Mouse (Mus musculus) lung, embryonic 15.5 days (tissue): Measurements from ENCODE around the gene Mapk1ip1. TPM values are rescaled to one million over a fixed set of nuclear protein-coding genes. Genes with fewer than 3 reads are reported as not detected.
A peak's percentile ranks its signal among the peaks of the same experiment; 100 is the strongest.

Experiments
- ATAC-seq: fragments of 200-750 bp; cut with Nextera tagmentation; 2 replicates; pipeline ENCODE4 v1.8.0; 2017; ENCODE audit warnings: moderate number of reproducible peaks, borderline replicate concordance; ENCODE audit not compliant: low FRiP score, low TSS enrichment; ENCODE audit errors: extremely low read depth
- H3K27ac ChIP-seq: fragments of 300-500 bp; sonication (generic); 2 replicates; pipeline ENCODE4 v1.5.1; 2015; ENCODE audit warnings: moderate library complexity, mild to moderate bottlenecking, inconsistent platforms
- H3K27me3 ChIP-seq: fragments of 300-500 bp; sonication (generic); 2 replicates; pipeline ENCODE4 v1.6.1; 2015; ENCODE audit warnings: inconsistent platforms
- H3K36me3 ChIP-seq: fragments of 300-500 bp; sonication (generic); 2 replicates; pipeline ENCODE4 v1.6.1; 2015; ENCODE audit warnings: inconsistent platforms
- H3K4me1 ChIP-seq: fragments of 300-500 bp; sonication (generic); 2 replicates; pipeline ENCODE4 v1.6.1; 2015; ENCODE audit warnings: inconsistent platforms
- H3K4me2 ChIP-seq: fragments of 300-500 bp; sonication (generic); 2 replicates; pipeline ENCODE4 v1.6.1; 2015; ENCODE audit warnings: inconsistent platforms, mild to moderate bottlenecking, moderate library complexity
- H3K4me3 ChIP-seq: fragments of 300-500 bp; sonication (generic); 2 replicates; pipeline ENCODE4 v1.5.1; 2015; ENCODE audit warnings: mild to moderate bottlenecking, inconsistent platforms
- H3K9ac ChIP-seq: fragments of 300-500 bp; sonication (generic); 2 replicates; pipeline ENCODE4 v1.6.1; 2015; ENCODE audit warnings: inconsistent platforms
- H3K9me3 ChIP-seq: fragments of 300-500 bp; sonication (generic); 2 replicates; pipeline ENCODE4 v1.6.1; 2016; ENCODE audit warnings: inconsistent platforms
- WGBS: fragments of 180-500 bp; shearing (Covaris S2); methylation state at CpG from one replicate; pipeline ENCODE4 v1.1.7; 2015; 5-methylcytosine and 5-hydroxymethylcytosine counted together
- polyA plus RNA-seq: library from polyadenylated mRNA; unstranded; fragments of >200 nt; fragmentation: Nextera tagmentation; extraction: Ambion mirVana; gene quantifications from 2 replicates; pipeline ENCODE4 v1.2.1, GENCODE M21; 2015

Gene Mapk1ip1
- polyA plus RNA-seq, result 10.7 and 12.5 TPM in 2 replicates

DNA sequence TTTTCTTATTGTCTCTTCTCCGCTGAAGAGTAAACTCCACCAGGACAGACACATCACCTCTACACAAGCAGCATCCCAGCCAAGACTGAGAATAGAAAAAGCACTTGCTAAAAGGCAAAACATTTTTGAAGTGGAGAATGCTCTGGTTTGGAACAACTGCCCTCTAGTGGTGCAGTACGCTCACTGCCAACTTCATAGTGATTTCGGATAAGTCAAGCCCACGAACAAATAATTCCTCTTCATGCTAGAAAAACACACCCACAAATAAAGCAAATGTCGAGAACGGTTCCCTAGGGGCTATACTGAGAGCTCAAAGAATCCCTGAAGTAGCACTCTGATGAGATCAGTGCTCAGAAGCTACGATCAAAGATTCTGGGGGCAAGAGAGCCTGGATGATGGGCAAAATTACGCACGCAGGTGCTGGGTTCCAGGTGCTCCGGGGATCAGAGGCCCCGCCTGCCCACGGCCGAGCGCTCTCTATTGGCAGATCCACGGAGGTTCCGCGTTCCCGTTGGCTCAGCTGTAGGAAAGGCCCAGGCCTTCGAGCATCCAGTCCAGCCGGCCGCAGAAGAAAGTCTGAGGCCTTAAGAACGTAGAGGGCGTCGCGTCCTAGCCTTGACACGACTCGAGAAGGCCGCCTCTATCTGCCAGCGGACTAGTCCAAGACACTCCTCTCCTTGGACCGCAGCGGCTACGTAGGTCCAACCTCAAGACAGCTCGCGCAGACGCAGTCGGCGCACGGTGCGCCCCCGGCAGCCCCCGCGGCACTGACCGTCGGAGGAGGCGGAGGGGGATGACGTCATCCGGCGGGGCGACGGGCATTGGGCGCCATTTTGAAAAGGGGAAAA lies at the start of gene Mapk1ip1, which contains the start of gene Ppp2r2d:
Gene Mapk1ip1 (minus strand): TSS at position 730 of the 848 bp plus-strand sequence.
Gene Ppp2r2d (plus strand): TSS at position 536 of the 848 bp plus-strand sequence.
- H3K9ac ChIP-seq, result peak within 1 kb of the TSS; percentile 96
- H3K36me3 ChIP-seq, result peaks cover 10% of the 10 kb centered on the region; the same call in 1 of the 2 replicates
- peak; percentile 97 for ATAC-seq
- no peaks in the 10 kb centered on the region for H3K27me3 ChIP-seq
- H3K4me3 ChIP-seq, result peak within 1 kb of the TSS; percentile 98
- peaks cover 32% of the 10 kb centered on the region for H3K4me1 ChIP-seq
- WGBS, result under 1% methylated on average over 51 of the region's 51 CpGs
- H3K27ac ChIP-seq, result peak within 1 kb of the TSS; percentile 97
- no peaks in the 10 kb centered on the region for H3K9me3 ChIP-seq
- peak within 1 kb of the TSS; percentile 86 for H3K4me2 ChIP-seq

DNA sequence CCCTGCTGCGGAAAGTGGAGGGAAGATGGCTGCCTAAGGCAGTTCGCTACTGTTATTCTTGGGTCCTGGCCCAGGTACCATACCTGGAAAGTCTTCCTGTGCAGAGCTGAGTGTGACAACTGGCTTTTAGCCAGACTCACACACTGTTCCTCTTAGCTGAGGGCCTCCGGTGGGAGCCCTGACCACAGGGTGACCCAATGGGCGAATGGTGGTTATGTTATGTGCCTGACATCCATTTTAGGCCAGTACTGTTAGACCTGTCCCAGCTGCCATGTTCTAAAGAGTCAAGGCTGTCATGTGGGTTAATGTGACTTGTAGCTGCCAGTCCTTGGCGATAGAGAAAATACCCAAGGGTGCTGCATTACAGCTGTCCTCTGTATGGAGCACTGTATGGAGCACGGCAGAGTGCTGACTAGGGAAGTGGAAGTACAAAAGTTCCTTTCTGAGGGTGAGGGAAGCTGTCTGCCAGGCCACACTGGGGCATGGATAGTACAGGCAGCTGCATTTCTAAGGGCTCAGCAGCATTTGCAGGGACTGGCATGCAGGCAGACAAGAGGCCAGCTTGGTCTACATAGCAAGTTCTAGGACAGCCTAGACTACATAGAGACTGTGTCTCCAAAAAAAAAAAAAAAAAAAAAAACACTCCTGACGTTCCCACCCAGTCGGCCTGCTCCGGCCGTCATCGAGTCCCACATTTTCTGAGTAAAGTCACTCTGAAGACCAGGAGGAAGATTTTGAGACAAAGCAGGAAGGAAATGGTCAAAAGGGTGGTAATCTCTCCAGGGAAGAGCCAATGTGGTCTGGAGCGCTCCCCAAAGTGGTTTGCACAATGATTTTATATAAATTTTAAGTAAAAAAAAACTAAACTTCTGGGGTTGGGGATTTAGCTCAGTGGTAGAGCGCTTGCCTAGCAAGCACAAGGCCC lies 39.6 kb upstream of the Mapk1ip1 start:
- ATAC-seq, result no peak
- peaks cover 34% of the 10 kb centered on the region for H3K36me3 ChIP-seq
- H3K9me3 ChIP-seq, result no peaks in the 10 kb centered on the region
- no peak overlapping the region for H3K4me3 ChIP-seq
- no peak overlapping the region for H3K4me2 ChIP-seq
- H3K9ac ChIP-seq, result no peak overlapping the region
- H3K27me3 ChIP-seq, result no peaks in the 10 kb centered on the region
- 84% methylated on average over 13 of the region's 13 CpGs for WGBS
- no peak overlapping the region for H3K27ac ChIP-seq
- no peaks in the 10 kb centered on the region for H3K4me1 ChIP-seq

GRCm38 (mm10) chr7:138883724-138884123 lies 37.7 kb upstream of the Mapk1ip1 start:
- Histone ChIP-seq H3K9me3 (no peaks in the 10 kb centered on the region), H3K36me3 (peaks cover 53% of the 10 kb centered on the region), H3K27me3 (no peaks in the 10 kb centered on the region), H3K4me2 (no peak overlapping the region), H3K27ac (no peak overlapping the region), H3K4me3 (no peak overlapping the region), H3K4me1 (no peaks in the 10 kb centered on the region), H3K9ac (no peak overlapping the region)
- no peak for ATAC-seq
- 88% methylated on average over 3 of the region's 3 CpGs for WGBS

- H3K9me3 ChIP-seq, result no peaks in the 10 kb centered on the region
- no peak overlapping the region for H3K27ac ChIP-seq
- ATAC-seq, result no peak
- WGBS, result 70% methylated on average over 3 of the region's 3 CpGs
- no peak overlapping the region for H3K4me2 ChIP-seq
- no peaks in the 10 kb centered on the region for H3K27me3 ChIP-seq
- no peaks in the 10 kb centered on the region for H3K4me1 ChIP-seq
- H3K9ac ChIP-seq, result no peak overlapping the region
- no peak overlapping the region for H3K4me3 ChIP-seq
- H3K36me3 ChIP-seq, result peaks cover 89% of the 10 kb centered on the region
These were observed 29.0 kb upstream of the Mapk1ip1 start for GRCm38 (mm10) chr7:138875031-138875430.

DNA sequence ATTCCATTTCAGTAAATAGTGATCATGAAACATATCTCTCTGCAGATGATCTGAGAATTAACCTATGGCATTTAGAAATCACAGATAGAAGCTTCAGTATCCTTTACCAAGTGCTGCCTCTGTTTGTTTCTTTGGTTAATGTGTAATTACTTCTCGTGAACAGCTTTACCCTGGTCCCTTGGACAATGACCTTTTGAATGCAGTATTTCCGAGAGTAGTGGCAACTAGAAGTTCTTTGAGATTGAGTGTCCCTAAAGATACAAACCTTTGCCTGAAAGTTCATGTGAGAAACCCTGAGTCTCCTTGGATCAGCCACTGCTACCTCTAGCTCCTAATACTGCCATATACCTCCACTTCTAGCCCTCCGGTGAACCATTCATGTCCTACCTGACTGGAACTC lies 26.9 kb upstream of the Mapk1ip1 start:
- no peak overlapping the region for H3K4me2 ChIP-seq
- no peak overlapping the region for H3K4me3 ChIP-seq
- no peak for ATAC-seq
- H3K27me3 ChIP-seq, result no peaks in the 10 kb centered on the region
- H3K27ac ChIP-seq, result no peak overlapping the region
- H3K9me3 ChIP-seq, result no peaks in the 10 kb centered on the region
- WGBS, result 74% methylated on average over 3 of the region's 3 CpGs
- H3K4me1 ChIP-seq, result no peaks in the 10 kb centered on the region
- H3K36me3 ChIP-seq, result peaks cover 80% of the 10 kb centered on the region
- H3K9ac ChIP-seq, result no peak overlapping the region

GRCm38 (mm10) chr7:138868316-138868715 lies 22.2 kb upstream of the Mapk1ip1 start:
- no peak overlapping the region for H3K4me2 ChIP-seq

DNA sequence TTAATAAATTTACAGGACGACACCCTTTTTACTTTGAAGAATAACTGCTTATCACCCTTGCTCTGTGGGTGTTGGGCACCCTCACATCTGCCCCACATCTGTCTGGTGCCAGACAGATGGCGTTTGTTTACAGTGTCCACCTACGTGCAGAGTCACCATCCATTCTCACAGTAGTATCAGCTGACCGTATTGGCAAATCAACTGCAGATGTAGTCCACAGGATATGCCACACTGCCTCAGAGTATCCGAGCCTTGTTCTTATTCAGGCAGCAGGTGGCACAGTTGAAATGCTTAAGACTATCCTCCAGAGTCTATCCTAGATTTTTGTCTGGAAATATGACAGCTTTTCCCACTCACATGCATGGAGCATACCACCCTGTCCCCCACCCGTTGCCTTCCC lies 21.2 kb upstream of the Mapk1ip1 start:
- Histone ChIP-seq H3K4me2 (no peak overlapping the region), H3K27ac (no peak overlapping the region), H3K4me3 (no peak overlapping the region), H3K9me3 (no peaks in the 10 kb centered on the region), H3K4me1 (no peaks in the 10 kb centered on the region), H3K27me3 (no peaks in the 10 kb centered on the region), H3K36me3 (peaks cover 30% of the 10 kb centered on the region), H3K9ac (no peak overlapping the region)
- 65% methylated on average over 6 of the region's 6 CpGs for WGBS
- ATAC-seq, result no peak

More at GRCm38 (mm10) chr7:138868316-138868715, 22.2 kb upstream of the Mapk1ip1 start:
- H3K9me3 ChIP-seq, result no peaks in the 10 kb centered on the region
- H3K36me3 ChIP-seq, result peaks cover 39% of the 10 kb centered on the region
- H3K9ac ChIP-seq, result no peak overlapping the region
- no peaks in the 10 kb centered on the region for H3K27me3 ChIP-seq
- ATAC-seq, result no peak
- WGBS, result 81% methylated on average over 4 of the region's 4 CpGs
- no peak overlapping the region for H3K4me3 ChIP-seq
- H3K4me1 ChIP-seq, result no peaks in the 10 kb centered on the region
- H3K27ac ChIP-seq, result no peak overlapping the region

DNA sequence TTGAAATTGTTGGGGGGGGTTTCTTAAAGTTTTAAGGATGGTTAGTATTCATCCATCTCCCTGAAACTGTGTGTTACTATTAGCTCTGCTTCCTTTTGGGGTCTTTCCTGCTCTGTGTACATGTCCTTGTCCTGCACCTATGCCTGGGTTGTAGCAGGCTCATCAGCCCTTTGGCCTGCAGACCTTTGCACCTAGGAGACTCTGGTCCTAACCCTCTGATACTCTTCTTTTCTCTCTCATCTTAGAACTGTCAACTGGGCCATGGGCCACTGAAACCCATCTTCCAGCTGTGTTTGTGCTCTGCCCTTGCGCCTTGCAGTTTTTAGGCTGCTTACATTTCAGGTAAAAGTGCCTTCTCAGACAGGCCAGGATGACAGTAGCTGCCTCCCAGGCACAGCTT lies 18.7 kb upstream of the Mapk1ip1 start:
- Histone ChIP-seq H3K4me2 (no peak overlapping the region), H3K4me1 (no peaks in the 10 kb centered on the region), H3K27me3 (no peaks in the 10 kb centered on the region), H3K9me3 (no peaks in the 10 kb centered on the region), H3K27ac (no peak overlapping the region), H3K4me3 (no peak overlapping the region), H3K36me3 (peaks cover 16% of the 10 kb centered on the region; the same call in 1 of the 2 replicates), H3K9ac (no peak overlapping the region)
- ATAC-seq, result no peak
- WGBS, result 95% methylated on average over 1 of the region's 1 CpGs

DNA sequence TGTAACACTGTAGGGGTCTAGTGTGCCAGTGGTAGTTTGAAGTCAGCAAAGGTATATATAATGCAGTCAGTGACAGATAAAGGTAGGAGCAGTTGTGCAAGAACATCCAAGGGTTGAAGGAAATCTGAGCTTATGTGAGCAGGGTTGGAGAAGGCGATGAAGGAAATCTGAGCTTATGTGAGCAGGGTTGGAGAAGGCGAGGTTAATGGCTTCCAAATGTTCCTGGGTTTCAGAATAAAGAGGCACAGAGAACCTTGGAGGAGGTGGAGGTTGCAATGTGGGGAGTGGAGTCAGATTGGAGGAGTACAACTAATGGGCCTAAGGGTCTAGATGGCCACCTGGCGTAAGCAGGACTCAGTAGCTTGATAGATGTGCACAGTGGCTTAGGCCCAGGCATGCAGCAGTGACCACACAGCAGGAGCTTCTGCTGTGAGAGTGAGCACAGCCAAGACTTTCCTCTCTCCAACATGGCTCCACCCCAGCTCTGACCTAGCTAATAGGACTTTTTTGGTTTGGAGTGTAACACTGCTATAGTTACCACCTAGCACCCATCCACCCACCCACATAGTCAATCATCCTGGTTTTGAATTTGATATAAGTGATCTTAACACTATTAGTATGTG lies 18.0 kb upstream of the Mapk1ip1 start:
- Histone ChIP-seq H3K4me1 (no peaks in the 10 kb centered on the region), H3K27ac (no peak overlapping the region), H3K9ac (no peak overlapping the region), H3K4me2 (no peak overlapping the region), H3K27me3 (no peaks in the 10 kb centered on the region), H3K9me3 (no peaks in the 10 kb centered on the region), H3K36me3 (peaks cover 14% of the 10 kb centered on the region; the same call in 1 of the 2 replicates), H3K4me3 (no peak overlapping the region)
- no peak for ATAC-seq
- WGBS, result 91% methylated on average over 3 of the region's 3 CpGs

DNA sequence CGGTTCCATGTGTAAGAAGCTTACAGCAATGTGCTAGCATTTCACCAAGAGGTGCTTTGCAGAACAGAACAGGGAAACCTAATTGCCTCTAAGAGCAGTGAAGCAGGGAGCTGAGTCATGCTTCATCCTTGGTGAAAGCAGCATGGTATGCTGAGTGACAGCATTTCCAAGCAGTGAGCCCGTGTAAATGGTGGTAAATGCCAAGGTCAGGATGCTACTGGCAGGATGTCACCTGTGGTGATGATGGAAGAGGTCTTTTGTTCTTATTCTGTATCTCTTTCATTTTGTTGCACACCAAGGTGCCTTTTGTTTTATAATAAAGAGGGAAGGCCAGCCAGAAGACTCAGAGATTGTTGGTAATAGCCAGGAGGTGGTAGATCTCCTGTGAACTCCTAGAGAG lies 10.6 kb upstream of the Mapk1ip1 start:
- Histone ChIP-seq H3K27me3 (no peaks in the 10 kb centered on the region), H3K9ac (no peak overlapping the region), H3K36me3 (peaks cover 29% of the 10 kb centered on the region), H3K9me3 (no peaks in the 10 kb centered on the region), H3K27ac (no peak overlapping the region), H3K4me1 (no peaks in the 10 kb centered on the region), H3K4me2 (no peak overlapping the region), H3K4me3 (no peak overlapping the region)
- 54% methylated on average over 2 of the region's 2 CpGs for WGBS
- no peak for ATAC-seq

- no peak for ATAC-seq
- WGBS, result 92% methylated on average over 2 of the region's 2 CpGs
These were observed 8.1 kb upstream of the Mapk1ip1 start for GRCm38 (mm10) chr7:138854201-138854600.

More at GRCm38 (mm10) chr7:138854201-138854600, 8.1 kb upstream of the Mapk1ip1 start:
- Histone ChIP-seq H3K4me2 (no peak overlapping the region), H3K4me3 (no peak overlapping the region), H3K4me1 (no peaks in the 10 kb centered on the region), H3K27me3 (no peaks in the 10 kb centered on the region), H3K9me3 (no peaks in the 10 kb centered on the region), H3K36me3 (peaks cover 38% of the 10 kb centered on the region), H3K9ac (no peak overlapping the region), H3K27ac (no peak overlapping the region)
